Mouse (Mus musculus): ENCODE measurements around the gene Sppl2b.
A peak's percentile ranks its signal among the peaks of the same experiment; 100 is the strongest.

The Sppl2b gene

GRCm38 (mm10) chr10:80855749-80856073, 636 bp downstream of the Sppl2b start:
- peak in 1 of 2 experiments; percentile 56 for DNase-seq

- no peak for DNase-seq
Measured at GRCm38 (mm10) chr10:80856267-80856666, 1.2 kb downstream of the Sppl2b start.

- no peak for DNase-seq
Measured at GRCm38 (mm10) chr10:80856908-80857307, 1.8 kb downstream of the Sppl2b start.

GRCm38 (mm10) chr10:80857386-80857785, 2.3 kb downstream of the Sppl2b start:
- no peak for DNase-seq

GRCm38 (mm10) chr10:80857848-80858247, 2.8 kb downstream of the Sppl2b start:
- no peak for DNase-seq

- no peak for DNase-seq
Measured at GRCm38 (mm10) chr10:80858350-80858935, 3.4 kb downstream of the Sppl2b start.

GRCm38 (mm10) chr10:80862305-80862704, 7.2 kb downstream of the Sppl2b start:
- no peak for DNase-seq

GRCm38 (mm10) chr10:80864446-80864845, 9.4 kb downstream of the Sppl2b start:
- DNase-seq, result peak; percentile 75 to 86

- no peak for DNase-seq
Measured at GRCm38 (mm10) chr10:80870993-80871392, 15.9 kb downstream of the Sppl2b start.

GRCm38 (mm10) chr10:80871581-80871980, 16.5 kb downstream of the Sppl2b start, which contains the start of gene Tmprss9:
Gene Tmprss9, plus strand, starts transcription at chr10:80871848.
- DNase-seq, result no peak

- DNase-seq, result no peak
Measured at GRCm38 (mm10) chr10:80874035-80874434, 19.0 kb downstream of the Sppl2b start.

- DNase-seq, result peak; percentile 83 to 87
Measured at GRCm38 (mm10) chr10:80876028-80876427, 21.0 kb downstream of the Sppl2b start.

- peak in 1 of 2 experiments; percentile 55 for DNase-seq
Measured at GRCm38 (mm10) chr10:80876594-80876993, 21.5 kb downstream of the Sppl2b start.

GRCm38 (mm10) chr10:80880131-80880641, 25.1 kb downstream of the Sppl2b start:
- DNase-seq, result peak; percentile 83 to 88

GRCm38 (mm10) chr10:80880901-80881300, 25.8 kb downstream of the Sppl2b start:
- DNase-seq, result no peak

- DNase-seq, result peak; percentile 88 to 91
Measured at GRCm38 (mm10) chr10:80881301-80881700, 26.2 kb downstream of the Sppl2b start.

GRCm38 (mm10) chr10:80887181-80887580, 32.1 kb downstream of the Sppl2b start:
- peak; percentile 85 to 88 for DNase-seq

- peak; percentile 54 to 56 for DNase-seq
Measured at GRCm38 (mm10) chr10:80895100-80895499, 40.0 kb downstream of the Sppl2b start.

- DNase-seq, result no peak
Measured at GRCm38 (mm10) chr10:80895697-80896096, 40.6 kb downstream of the Sppl2b start.

- no peak for DNase-seq
Measured at GRCm38 (mm10) chr10:80896581-80897485, 41.8 kb downstream of the Sppl2b start.

- peak in 1 of 2 experiments; percentile 46 for DNase-seq
Measured at GRCm38 (mm10) chr10:80897861-80898510, 42.9 kb downstream of the Sppl2b start.

- peak in 1 of 2 experiments; percentile 40 for DNase-seq
Measured at GRCm38 (mm10) chr10:80899074-80899473, 44.0 kb downstream of the Sppl2b start.

Data from cerebellum, postnatal 10 days (tissue).